Mouse (Mus musculus) lung, postnatal 0 days (tissue): Measurements from ENCODE around the gene Hist1h2bp.

Experiments used
- CTCF ChIP-seq: IDR thresholded peaks from 2 replicates; pipeline ENCODE4 v1.5.1; 2016; ENCODE audit warnings: antibody characterized with exemption, mild to moderate bottlenecking
- EP300 ChIP-seq: IDR thresholded peaks from 2 replicates; pipeline ENCODE4 v1.6.1; 2016; ENCODE audit warnings: antibody characterized with exemption, mild to moderate bottlenecking, control low read depth

GRCm38 (mm10) chr13:21783734-21784161, 3.5 kb upstream of the Hist1h2bp start:
- TF ChIP-seq EP300: no peak
- no peak for TF ChIP-seq CTCF
